Mouse (Mus musculus) CD4-positive naive resting alpha-beta T cell, adult 76 days (primary cell): ENCODE measurements around the gene Gm21834. TPM values are rescaled to one million over a fixed set of nuclear protein-coding genes. Genes with fewer than 3 reads are reported as not detected.

Experiments
- total RNA-seq: library from RNA; stranded (reverse); gene quantifications from one replicate; pipeline ENCODE4 v1.2.4, GENCODE M21; 2023

Gene Gm21834
- not detected for total RNA-seq

GRCm38 (mm10) chr17:57742119-57742518 lies at the start of gene Gm21834:
TSS of gene Gm21834 (minus strand) at chr17:57742219.

GRCm38 (mm10) chr17:57768622-57769610 lies 26.9 kb upstream of the Gm21834 start, which contains the start of gene Cntnap5c:
TSS of gene Cntnap5c (plus strand) at chr17:57769570.

Other genes starting within 250 kb of the Gm21834 start
- not detected for gene Vmn2r120, start 196.7 kb downstream of the Gm21834 start, total RNA-seq
- not detected for gene Cntnap5c, start 27.4 kb upstream of the Gm21834 start, total RNA-seq